Mouse (Mus musculus): ENCODE data around the gene Sdc4.

Gene Sdc4

DNA sequence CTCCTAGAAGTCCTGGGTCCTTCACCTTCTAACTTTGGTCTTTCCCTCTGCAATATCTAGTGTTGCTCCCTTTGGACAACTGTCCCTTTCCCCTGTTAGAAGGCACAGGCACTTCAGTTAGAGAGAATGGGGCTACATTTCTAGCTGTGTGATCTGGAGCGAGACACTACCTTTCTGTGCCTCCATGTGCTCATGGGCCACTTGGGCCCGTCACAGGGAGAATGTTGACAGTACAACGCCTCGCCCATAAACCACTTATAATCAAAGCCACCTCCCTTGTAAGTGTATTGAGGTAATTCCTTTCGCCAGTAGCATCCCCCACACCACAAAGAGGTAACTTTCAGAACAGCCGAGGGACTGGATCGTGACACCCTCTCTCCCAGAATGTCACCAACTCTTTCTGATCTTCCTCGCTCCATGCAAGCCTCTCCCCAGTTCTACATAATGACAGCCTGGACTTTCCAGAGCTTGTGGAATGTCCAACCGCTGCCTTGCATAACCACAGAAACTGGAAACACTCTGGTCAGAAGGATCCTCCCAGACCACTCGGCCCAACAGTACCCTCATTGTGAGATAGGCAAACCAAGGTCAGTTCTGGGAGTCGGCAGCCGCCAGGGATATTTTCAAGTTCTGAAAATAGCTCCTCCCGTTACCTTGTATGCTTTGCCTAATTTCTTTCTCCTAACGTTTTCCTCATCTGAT is 5.8 kb upstream of the Sdc4 start:
- DNase-seq (ENCODE audit: low spot score): no peak

DNA sequence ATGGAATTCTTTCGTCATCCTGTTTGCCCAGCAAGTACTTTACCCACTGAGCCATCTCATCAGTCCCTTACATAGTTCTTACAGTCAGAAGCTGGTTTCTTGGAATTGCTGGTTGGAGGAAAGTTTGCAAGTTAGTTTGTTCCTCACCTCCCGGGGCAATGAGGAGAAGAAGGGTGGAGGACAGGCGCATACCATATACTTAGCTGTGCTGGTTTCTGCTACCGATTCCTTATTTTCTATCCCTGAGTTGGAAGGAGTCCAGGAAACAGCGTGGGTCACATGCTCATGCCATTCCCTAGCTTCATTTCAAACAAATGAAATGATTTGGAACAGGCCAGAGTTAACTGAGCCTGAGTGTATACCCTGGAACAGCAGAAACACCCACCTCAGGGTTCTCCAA is 5.2 kb upstream of the Sdc4 start:
- no peak for DNase-seq (ENCODE audit: low spot score)

DNA sequence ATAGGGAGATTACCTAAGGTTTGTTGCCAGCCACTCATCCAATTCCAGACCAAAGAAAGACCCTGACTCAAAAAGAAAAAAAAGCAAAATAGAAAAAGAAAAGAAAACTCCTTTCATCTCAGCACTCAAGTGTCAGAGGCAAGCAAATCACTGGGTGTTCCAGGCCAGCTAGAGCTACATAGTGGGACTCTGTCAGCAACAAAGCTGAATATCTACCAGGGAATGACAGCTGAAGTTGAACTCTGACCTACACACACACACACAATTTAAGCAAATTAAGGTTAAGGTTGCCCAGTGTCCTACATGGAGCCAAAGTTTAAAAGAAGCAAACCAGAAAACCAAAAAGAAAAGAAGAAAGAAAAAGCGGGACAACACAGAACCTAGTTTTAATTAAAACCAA is 4.5 kb upstream of the Sdc4 start:
- DNase-seq (ENCODE audit: low spot score): no peak

DNA sequence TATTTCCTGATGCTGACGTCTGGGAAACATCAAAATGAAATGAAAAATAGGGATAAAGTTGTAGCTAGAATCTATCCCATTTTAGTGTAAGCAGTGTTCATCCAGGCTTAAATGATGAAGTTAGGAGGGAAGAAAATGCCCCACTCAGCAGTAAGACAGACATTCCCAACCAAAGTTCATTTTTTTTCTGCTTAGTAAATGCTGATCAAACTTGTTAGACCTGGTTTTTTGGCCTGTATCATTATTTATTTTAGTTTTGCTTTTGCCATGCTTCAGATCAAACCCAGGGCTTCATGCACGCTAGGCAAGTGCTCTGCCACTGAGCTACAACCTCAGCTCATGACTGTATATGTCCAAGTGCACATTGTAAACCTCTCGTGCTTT is 2.4 kb upstream of the Sdc4 start:
- no peak for DNase-seq (ENCODE audit: low spot score)

DNA sequence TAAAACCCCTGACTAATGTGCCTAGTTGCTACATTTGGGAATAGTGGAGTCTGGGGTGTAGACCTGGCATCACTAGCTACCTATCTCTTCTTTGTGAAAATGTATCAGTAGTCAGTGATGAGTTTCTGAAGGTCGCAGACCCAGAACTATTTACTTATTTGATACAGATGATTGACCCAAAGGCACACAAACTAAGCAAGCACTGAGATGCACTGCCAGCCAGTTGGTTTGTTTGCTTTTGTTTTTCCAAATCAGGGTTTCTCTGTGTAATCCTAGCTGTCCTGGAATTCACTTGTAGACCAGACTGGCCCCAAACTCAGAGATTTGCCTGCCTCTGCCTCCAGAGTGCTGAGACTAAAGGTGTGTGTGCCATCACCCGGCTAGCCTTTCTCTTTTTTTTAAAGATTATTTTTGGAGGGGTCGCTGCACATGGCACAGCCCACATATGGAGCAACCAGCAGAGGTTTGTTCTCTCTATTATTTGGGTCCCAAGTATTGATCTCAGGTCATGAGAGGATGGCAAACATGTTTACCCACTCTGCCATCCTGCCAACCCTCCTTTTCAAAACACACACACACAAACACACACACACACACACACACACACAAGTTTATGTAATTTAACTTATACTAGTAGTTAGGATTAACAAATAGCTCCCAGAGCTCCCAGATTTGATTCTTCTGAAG is 1.9 kb upstream of the Sdc4 start:
- DNase-seq (ENCODE audit: low spot score): no peak

DNA sequence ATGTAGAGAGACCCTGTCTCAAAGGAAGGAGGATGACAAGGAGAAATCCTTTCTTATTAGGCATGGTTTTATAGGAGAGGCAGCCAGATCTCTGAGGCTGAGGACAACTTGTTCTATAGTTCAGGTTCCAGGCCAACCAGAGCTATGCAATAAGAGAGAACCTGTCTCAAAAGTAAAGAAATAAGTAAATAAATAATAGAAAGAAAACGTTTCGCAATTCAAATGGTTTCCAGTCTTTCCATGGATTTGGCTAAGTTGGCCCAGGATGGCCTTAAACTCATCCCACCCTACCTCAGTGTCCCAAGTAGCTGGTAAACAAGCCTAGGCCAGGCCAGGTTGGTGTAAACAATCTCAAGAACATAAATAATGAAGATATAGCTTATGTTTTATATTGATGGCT is 1.0 kb upstream of the Sdc4 start:
- DNase-seq (ENCODE audit: low spot score): no peak

DNA sequence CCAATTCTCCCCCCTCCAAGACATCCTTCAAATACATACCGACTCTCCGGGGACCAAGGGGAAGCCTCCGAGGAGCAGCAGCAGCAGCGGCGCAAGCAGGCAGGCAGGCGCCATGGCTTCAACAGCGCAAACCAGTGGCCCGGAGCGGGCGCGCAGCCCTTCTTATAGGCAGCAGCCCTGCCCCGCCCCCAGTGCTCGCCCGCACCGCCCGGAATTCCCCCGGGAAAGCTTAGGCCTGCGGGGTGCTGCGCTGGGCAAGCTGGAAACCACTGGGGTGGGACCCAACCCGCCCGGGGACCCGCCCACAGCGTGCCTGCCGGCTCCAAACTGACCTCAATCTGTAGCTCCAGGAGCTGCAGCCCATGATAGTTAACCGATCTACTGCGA is 643 bp downstream of the Sdc4 start:
- peak; percentile 89 for DNase-seq (ENCODE audit: low spot score)

DNA sequence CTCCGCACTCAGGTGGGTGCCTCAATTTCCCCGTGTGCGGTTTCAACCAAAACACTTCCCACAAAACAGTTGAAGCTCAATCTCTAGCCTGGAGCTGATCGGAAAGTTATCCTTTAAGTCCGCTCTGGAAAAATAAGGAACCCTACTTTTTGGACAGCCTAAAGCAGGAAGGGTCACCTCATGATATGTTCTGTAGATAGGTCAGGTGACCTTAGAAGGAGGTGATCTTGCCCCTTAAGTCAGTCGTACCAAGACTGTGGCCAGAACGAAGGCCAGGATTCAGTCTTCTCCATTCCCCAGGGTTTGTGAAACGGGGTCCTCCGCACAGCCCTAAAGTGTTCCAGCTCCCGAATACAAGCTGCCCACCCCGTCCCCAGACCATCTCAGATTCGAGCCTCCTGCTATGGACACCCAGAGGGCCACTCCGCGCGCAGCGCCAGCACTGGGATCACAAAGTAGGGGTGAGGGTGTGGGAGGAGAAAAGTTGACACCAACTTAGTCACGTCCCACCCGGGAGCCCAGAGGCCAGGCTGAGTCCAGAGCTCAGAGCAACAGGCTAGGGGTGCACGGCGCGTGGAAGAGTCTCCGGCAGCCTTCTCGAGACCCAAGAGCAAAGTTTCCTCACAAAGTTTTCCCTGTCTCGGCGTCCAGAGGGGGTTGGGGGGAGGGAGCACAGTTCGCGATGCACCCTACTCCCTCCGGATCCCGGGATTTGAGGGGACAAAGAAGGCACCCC is 1.2 kb downstream of the Sdc4 start:
- DNase-seq (ENCODE audit: low spot score): peak; percentile 77

DNA sequence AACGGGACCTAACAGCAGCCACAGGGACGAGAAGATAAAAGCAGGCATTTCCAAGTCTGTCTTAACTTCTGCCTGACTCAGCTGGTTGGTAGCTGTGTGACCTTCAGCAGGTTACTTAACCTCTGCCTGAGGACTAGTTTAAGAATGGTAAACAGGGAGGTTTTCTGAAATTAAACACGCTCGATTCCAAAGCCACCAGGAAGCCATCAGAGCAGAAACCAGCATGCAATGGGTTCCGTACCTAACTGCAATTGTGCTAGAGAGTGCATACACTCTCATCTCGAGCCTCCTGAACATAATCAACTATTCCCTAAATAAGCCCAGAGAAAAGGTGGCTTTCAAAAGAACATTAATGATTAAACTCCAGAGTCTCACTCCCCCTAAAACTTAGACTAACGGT is 2.0 kb downstream of the Sdc4 start:
- DNase-seq (ENCODE audit: low spot score): no peak

DNA sequence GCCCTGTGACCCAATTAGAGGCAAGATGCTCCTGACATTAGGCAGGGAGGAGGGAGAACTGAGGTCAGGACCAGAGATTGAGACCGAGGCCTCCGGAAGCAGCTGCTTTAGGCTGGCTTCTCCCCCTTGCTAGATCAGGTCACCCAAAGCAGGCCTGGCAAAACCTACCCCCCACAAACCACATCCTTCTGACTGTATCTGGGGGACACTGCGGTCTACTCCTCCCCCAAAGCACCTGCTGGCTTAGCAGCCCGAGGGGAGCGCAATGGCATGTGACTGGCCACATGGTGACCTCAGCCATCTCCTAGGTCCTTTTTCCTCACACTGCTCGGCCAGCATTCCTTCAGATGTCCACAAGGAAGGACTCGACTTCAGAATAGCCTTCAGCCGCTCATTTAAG is 2.5 kb downstream of the Sdc4 start:
- DNase-seq (ENCODE audit: low spot score): no peak

DNA sequence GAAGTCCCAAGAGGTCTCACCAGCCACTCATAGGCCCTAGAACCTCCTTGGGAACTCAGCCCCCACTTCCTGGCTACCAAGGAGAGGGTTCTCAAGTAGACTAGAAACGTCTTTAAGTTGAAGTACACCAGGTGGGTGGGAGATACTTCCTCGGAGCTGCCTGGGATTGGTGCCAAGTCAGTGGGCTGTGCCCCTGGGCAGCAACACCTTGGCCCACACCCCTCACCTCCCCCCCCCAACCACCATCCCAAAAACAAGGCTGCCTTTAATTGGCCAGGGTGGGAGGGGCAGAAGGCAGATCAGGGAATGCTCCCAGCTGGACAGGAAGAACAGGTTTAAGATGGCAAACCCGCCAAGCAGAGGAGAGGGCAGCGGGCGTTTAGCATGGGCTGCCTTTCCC is 3.4 kb downstream of the Sdc4 start:
- DNase-seq (ENCODE audit: low spot score): peak; percentile 78

DNA sequence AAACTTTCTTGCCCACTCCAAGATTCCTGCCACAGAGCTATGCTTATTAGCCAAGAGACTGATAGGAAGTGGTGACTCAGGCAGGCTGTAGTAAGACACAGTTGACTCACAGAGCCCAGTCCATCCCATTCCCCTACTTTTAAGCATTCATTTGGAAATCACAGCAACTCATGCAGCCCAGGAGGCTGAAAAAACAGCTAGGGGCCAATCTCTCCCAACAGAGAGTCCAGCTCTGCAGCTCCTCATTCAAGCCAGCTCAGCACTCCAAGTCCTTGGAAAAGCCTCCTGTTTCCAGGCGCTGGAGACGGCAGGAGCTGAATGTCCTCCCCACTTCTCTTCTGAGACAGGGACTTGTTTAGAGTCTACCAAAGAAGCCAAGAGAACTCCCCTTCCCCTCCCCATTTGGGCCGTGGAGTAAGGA is 4.7 kb downstream of the Sdc4 start:
- DNase-seq (ENCODE audit: low spot score): no peak

DNA sequence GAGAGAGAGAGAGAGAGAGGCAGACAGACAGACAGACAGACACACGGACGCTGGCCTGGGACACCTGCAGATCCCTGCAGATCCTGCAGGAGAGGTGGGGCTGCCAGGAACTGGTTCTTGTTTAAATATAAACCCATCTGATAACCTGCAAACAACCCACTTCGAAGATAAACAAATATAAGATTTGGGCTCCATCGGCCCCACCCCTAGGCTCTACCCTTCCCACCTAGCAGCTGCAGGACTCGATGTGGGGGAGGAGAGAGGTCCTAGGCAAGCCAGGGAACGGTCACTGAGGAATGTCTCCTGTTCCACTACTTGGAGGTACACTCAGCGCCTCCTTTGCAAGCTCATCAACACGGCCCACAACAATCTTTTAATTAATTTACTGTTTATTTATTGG is 5.4 kb downstream of the Sdc4 start:
- DNase-seq (ENCODE audit: low spot score): peak; percentile 69

DNA sequence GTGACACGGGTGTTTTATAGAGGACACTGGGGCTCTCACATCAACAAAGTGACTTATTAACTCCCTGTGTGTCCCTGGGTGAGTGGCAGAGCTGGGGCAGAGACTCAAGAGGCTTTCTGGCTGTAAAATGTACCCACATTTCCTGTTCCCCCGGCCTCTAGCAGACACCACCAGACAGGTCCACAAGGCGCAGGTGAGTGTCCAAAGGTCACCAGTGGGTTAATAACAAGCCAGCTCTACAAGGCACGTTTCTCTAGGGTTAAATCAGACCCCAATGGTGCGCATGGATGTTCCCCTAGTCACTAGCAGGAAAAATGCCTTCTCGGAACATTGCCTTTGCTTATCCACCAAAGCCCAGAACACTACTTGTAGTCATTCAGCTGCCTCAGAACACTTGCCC is 6.0 kb downstream of the Sdc4 start:
- DNase-seq (ENCODE audit: low spot score): no peak

DNA sequence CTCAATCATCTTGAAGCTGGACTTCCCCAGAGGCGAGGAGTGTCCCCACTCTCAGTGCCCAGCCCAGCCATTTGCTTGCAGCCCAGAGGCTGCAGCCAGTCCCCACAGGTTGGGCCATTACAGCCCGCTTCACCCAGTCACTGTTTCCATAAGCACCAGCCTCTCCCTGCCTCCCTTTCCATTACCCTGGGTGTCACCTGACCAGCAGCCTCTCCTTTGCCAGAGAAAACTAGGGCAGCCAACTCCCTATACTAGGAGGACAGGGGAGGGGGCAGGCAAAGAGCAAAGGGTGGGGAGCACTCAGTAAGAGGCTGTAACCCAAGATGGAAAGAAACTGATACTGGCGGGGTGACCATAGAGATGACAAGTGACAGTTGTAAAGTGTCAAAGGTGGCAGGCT is 6.7 kb downstream of the Sdc4 start:
- DNase-seq (ENCODE audit: low spot score): peak; percentile 47

DNA sequence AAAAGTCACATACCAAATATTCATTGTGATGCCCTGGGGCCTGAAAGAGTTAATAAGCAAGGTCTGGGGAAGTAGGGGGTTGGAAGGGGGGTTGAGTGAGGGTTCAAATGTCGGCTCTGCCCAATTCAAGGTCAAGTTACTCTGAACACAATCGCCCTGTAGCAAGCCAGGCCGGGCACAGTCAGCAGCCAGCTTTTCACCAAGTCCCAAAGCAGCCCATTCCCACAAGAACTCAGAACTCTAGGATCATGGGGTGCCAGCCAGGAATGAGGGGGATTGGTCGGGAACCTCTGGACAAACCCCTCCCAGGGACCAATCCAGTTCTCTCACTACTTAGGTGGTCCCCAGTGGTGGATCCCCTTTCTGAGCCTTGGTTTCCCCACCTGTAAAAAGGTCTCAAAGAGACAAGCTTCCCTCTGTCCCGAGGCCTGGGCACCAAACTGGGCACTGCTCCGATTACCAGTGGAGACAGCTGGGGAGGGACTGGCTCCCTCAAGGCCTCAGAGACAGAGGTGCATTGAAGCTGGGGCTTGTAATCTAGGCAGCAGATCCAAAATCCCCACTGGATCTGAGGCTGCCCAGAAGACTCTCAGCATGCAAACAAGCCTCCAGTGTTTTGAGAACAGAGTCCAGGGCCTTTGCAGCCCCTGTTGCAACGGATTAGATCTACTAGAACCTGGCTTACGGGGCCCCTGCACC is 7.3 kb downstream of the Sdc4 start:
- DNase-seq (ENCODE audit: low spot score): no peak

DNA sequence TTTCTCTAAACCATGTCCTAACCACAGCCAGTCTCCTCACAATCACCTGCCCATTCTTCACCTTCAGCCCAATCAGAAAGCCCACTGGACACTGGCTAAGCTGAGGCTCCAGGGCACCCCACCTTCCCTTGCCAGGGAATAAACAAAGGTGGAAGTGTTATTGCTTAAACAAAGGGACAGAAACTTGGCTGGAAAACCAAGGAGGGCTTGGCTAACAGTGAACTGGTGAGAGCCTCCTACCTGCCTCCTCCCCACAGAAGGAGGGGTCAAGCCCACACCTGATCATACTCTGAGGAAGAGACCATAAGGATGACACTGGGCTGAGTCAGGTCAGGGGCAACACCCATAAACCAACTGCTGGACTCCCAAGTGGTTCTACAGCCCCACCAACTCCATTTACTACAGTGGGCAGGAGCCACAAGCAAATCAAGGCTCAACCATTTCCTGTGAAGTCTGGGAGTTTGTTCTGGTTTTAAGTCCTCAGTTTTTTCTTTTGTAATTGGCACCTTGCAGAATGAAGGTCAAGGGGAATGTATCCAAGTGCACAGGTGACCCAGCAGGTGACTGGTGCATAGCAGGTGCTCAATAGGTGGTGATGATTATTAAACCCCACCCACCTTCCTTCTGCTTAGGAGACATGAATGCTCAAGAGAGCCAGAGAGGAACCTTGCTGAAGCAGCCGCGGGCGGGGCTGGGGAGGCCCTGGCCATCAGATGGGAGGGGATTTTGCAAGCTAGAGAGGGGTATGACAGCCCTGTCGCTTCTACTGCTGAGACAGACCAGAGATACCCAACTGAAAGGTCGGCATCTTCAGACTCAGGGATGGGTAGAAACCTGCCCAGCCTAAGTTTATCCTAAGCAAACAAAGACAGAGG is 8.2 kb downstream of the Sdc4 start:
- no peak for DNase-seq (ENCODE audit: low spot score)

DNA sequence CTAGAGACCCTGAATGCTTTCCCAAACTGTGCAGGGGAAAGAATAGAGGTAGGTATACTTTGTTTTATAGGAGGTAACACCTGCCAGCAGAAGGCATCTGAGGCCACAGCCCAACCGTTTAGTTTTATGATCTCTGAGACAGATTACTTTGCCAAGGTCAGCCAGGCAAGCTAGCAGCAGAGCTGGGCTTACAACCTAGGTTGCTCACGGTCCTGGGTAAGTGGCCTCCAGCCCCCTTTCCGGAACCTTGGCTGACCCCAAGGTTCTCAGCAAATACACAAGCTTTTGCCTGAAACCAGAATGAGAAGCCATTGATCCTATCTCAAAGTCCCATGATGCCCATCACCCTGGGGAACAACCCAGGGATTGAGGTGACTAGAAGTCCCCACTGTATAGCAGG is 9.0 kb downstream of the Sdc4 start:
- no peak for DNase-seq (ENCODE audit: low spot score)

DNA sequence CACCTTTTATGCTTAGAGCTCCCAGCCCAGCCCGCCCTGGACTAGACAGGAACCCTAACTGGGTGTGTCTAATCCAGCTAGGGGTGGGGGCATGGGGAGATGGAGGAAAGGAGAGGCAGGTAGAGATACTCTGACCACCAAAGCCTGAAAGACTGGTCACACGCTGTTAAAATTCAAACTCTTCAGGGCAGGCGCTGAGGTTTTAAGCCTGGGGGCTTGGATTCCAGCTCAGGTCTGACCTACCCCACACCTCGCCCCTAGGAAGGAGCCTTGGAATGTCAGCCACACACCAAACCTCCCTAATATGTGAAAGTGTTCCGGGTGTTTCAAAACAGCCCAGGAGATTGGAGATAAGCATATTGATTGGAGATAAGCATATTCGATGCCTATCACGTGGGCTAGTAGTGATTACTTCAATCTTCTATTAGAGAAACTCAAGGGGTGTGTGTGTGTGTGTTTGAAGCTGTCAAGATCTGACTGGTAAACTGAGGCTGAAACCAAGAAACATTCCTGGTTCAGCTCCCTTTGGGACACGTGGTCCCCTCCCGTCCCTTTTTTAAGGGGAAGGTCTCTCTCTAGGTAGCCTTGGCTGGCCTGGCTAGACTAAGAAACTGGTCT is 10.3 kb downstream of the Sdc4 start:
- DNase-seq (ENCODE audit: low spot score): no peak

DNA sequence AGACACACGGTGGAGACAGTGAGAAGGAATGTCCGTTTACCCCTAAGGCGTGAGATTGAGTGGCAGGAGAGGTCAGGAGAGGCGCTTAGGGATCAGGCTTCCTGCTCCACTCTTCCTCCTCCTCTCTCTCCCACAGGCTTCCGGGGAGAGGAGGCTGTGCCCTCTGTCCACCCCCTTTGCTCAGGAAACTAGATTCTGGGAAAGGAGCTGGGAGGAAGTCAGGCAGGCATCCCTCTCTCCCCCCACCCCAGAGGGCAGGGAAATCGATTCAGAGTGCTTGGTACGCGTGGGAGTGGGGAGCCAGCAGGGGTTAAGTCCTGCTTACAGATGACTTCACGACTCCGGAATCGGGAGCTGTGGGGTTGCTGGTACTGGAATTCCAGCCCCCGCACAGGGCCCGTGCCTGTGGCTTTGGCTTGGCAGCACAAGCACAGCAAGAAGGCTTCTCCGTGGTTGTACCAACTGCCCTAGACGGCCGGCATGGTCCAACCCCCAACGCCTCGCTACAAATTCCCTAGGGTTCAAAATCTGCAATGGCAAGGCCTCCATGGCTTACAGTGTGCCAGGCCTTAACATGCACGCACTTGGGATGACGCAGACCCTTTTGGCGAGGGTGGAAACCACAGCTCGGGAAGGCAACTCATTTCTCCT is 11.0 kb downstream of the Sdc4 start:
- DNase-seq (ENCODE audit: low spot score): peak; percentile 54

Data from urinary bladder, postnatal 14 days (tissue).